Mouse (Mus musculus): ENCODE data around the gene Cmtm7. TPM values are rescaled to one million over a fixed set of nuclear protein-coding genes. Genes with fewer than 3 reads are reported as not detected.

Cmtm7 gene
- total RNA-seq, 4 experiments from 2014 or later, result 29.9 to 46.1 (median 34.1) TPM

DNA sequence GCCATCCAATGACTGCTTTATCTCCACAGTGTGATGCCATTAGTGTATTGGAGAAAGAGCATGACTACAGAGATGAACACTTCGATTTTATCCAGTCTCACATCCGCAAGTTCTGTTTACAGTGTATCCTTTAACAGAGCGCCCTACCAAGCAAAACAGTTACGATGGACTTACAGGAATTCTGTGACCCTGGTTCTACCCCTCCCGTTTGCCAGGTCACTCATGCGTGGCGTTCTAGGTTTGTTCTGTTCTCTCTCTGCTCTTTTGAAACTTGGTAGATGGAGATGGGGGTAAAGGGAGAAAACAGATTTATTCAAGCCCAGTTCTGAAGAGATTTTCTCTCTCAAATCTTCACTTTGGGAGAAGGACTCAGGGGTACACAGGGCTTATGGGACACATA, 68.2 kb downstream of the Cmtm7 start:
- no peak for DNase-seq

- no peak for DNase-seq
Observed at GRCm38 (mm10) chr9:114710345-114710744, 71.3 kb downstream of the Cmtm7 start.

GRCm38 (mm10) chr9:114707805-114708204, 73.9 kb downstream of the Cmtm7 start:
- no peak for DNase-seq

Other genes starting within 250 kb of the Cmtm7 start
- gene Trim71, start 217.5 kb downstream of the Cmtm7 start, total RNA-seq (2022), result under 1 TPM in 1 of 4 experiments, not detected in 3; 0.03 TPM
- 10 to 100 TPM; 42.5 to 51.1 (median 44.4) TPM for gene Cnot10, start 141.7 kb downstream of the Cmtm7 start, total RNA-seq (2022)
- gene Dync1li1, start 93.1 kb downstream of the Cmtm7 start, total RNA-seq (2022), result 10 to 100 TPM; 37.9 to 45.9 (median 44.1) TPM
- gene Cmtm6, start 50.7 kb downstream of the Cmtm7 start, total RNA-seq (2022), result 100 to 1,000 TPM in 1 of 4 experiments, 10 to 100 TPM in 3; 68.5 to 105 (median 78.0) TPM
- gene Cmtm8, start 62.3 kb upstream of the Cmtm7 start, total RNA-seq (2022), result 1 to 10 TPM; 4.0 to 9.9 (median 7.0) TPM
- gene Gpd1l, start 152.1 kb upstream of the Cmtm7 start, total RNA-seq (2022), result 10 to 100 TPM; 30.8 to 40.4 (median 33.2) TPM
- gene Osbpl10, start 196.7 kb upstream of the Cmtm7 start, total RNA-seq (2022), result 10 to 100 TPM in 1 of 4 experiments, 1 to 10 TPM in 3; 4.8 to 11.5 (median 8.3) TPM
- 100 to 1,000 TPM in 1 of 4 experiments, 10 to 100 TPM in 3; 52.0 to 101 (median 75.4) TPM for gene Rps27rt, start 200.9 kb upstream of the Cmtm7 start, total RNA-seq (2022)

All from adrenal gland, adult 8-10 months (tissue).